Mouse (Mus musculus): ENCODE results near the gene Myo5c.

DNA sequence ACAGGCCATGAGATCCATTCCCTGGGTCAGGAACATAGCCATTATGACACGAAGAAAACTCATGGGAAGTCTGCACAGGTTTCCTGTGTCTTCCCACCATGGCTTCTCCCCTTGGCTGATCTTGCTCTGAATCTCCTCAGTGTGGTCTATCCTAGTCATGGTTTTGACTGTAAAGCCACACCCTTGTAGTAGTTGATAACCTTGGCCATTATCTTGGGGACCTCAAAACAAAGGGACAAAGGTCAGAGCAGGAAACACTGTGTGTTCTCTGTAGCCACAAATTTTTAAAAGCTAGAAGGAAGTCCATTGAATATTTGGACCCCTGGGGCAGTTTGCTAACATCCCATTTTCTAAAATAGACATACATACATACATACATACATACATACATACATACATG is 16.5 kb downstream of the Myo5c start:
- no peak for TF ChIP-seq CTCF (IDR thresholded peaks at IDR 0.05; ENCODE audit: control insufficient read depth, insufficient read depth, low read length)
- no peak for TF ChIP-seq POLR2A (IDR thresholded peaks at IDR 0.05; ENCODE audit: borderline replicate concordance, control insufficient read depth, low read depth, low read length)
